14 mouse cellular contexts compared by ENCODE assay signal in genomic region chr13:52339156-52339555, GRCm38 (mm10).
DNase-seq lines count a peak whose midpoint lies in the region; ATAC-seq and TF ChIP-seq lines count a peak whose summit lies in the region.
"Had no signal": no experiment of that assay in that cellular context is flagged by ENCODE, and none has a peak within 500 bp of the region (broad histone marks: within the 10 kb centered on the region; RNA-seq: fewer than 3 reads in every experiment).

No protein-coding gene starts in this region.

- H3K9ac ChIP-seq in liver, postnatal 0 days (replicated peaks): no peak overlapping the region
- H3K9ac ChIP-seq in liver, embryonic 12.5 days: no peak overlapping the region
- no peak overlapping the region for H3K9ac ChIP-seq in stomach, embryonic 16.5 days (ENCODE audit: low read length)
- H3K9ac ChIP-seq: neural tube, embryonic 15.5 days had no signal

- TF ChIP-seq CTCF in liver, postnatal 0 days (IDR thresholded peaks at IDR 0.05; ENCODE audit: low read depth): no peak

- WGBS in liver, postnatal 0 days (ENCODE audit: insufficient replicate concordance): 59% methylated on average over 10 of the region's 10 CpGs
- WGBS in liver, embryonic 12.5 days (ENCODE audit: insufficient replicate concordance): 65% methylated on average over 10 of the region's 10 CpGs
- WGBS in midbrain, embryonic 10.5 days: 62% methylated on average over 10 of the region's 10 CpGs
- WGBS in stomach, embryonic 16.5 days: 38% methylated on average over 10 of the region's 10 CpGs

- no peaks in the 10 kb centered on the region for H3K27me3 ChIP-seq in liver, postnatal 0 days (ENCODE audit: insufficient read depth, low read length)
- 0 out of 2 replicates have a peak, but pooled peaks cover 6% of the 10 kb centered on the region for H3K27me3 ChIP-seq in liver, embryonic 12.5 days (replicated peaks)
- H3K27me3 ChIP-seq in midbrain, embryonic 10.5 days (ENCODE audit: low read depth, poor library complexity, severe bottlenecking): no peaks in the 10 kb centered on the region
- no peaks in the 10 kb centered on the region for H3K27me3 ChIP-seq in stomach, embryonic 16.5 days (ENCODE audit: control insufficient read depth, insufficient read depth, low read length)
- H3K27me3 ChIP-seq: neural tube, embryonic 15.5 days had no signal

- H3K4me1 ChIP-seq in liver, postnatal 0 days (ENCODE audit: insufficient read depth): no peaks in the 10 kb centered on the region
- no peaks in the 10 kb centered on the region for H3K4me1 ChIP-seq in liver, embryonic 12.5 days
- peaks cover 9% of the 10 kb centered on the region for H3K4me1 ChIP-seq in midbrain, embryonic 10.5 days
- H3K4me1 ChIP-seq in stomach, embryonic 16.5 days (ENCODE audit: control insufficient read depth, insufficient read depth, low read length): no peaks in the 10 kb centered on the region

- DNase-seq in liver, postnatal 0 days: no peak
- peak; percentile 57 to 70 for DNase-seq in adrenal gland, postnatal 36 days
- DNase-seq in midbrain, embryonic 10.5 days (ENCODE audit: low spot score): peak; percentile 24
- no peak for DNase-seq in urinary bladder, adult 2 months (ENCODE audit: low spot score)
- no peak for DNase-seq in right cerebral cortex, postnatal 36 days (ENCODE audit: low spot score in 2 of 2)
- no peak for DNase-seq in cerebellum, adult 9-10 months
- DNase-seq: cerebellum, adult 11-12 months; right cerebral cortex, postnatal 25 days had no signal

- no peak overlapping the region for H3K4me2 ChIP-seq in liver, postnatal 0 days (ENCODE audit: low read depth, low read length)
- H3K4me2 ChIP-seq in liver, embryonic 12.5 days: no peak overlapping the region
- H3K4me2 ChIP-seq in stomach, embryonic 16.5 days (ENCODE audit: low read depth, low read length): no peak overlapping the region
- H3K4me2 ChIP-seq: neural tube, embryonic 15.5 days had no signal

- H3K36me3 ChIP-seq in liver, postnatal 0 days (replicated peaks; ENCODE audit: insufficient read depth, low read length): no peaks in the 10 kb centered on the region
- H3K36me3 ChIP-seq in liver, embryonic 12.5 days: no peaks in the 10 kb centered on the region
- no peaks in the 10 kb centered on the region for H3K36me3 ChIP-seq in midbrain, embryonic 10.5 days
- H3K36me3 ChIP-seq in stomach, embryonic 16.5 days (ENCODE audit: control insufficient read depth, insufficient read depth, low read length): no peaks in the 10 kb centered on the region
- H3K36me3 ChIP-seq: forebrain, embryonic 10.5 days; heart, embryonic 10.5 days; neural tube, embryonic 15.5 days had no signal

- no peak overlapping the region for H3K27ac ChIP-seq in liver, postnatal 0 days (ENCODE audit: low read depth)
- H3K27ac ChIP-seq in liver, embryonic 12.5 days: no peak overlapping the region
- H3K27ac ChIP-seq in midbrain, embryonic 10.5 days (replicated peaks): no peak overlapping the region
- no peak overlapping the region for H3K27ac ChIP-seq in stomach, embryonic 16.5 days (ENCODE audit: low read length)
- H3K27ac ChIP-seq: forebrain, embryonic 10.5 days; heart, embryonic 10.5 days; kidney, postnatal 0 days; neural tube, embryonic 15.5 days had no signal

- no peak overlapping the region for H3K4me3 ChIP-seq in liver, postnatal 0 days (ENCODE audit: low read depth, low read length)
- no peak overlapping the region for H3K4me3 ChIP-seq in liver, embryonic 12.5 days
- H3K4me3 ChIP-seq in midbrain, embryonic 10.5 days: no peak overlapping the region
- no peak overlapping the region for H3K4me3 ChIP-seq in stomach, embryonic 16.5 days (replicated peaks; ENCODE audit: low read length)
- H3K4me3 ChIP-seq: forebrain, embryonic 10.5 days; heart, embryonic 10.5 days; neural tube, embryonic 15.5 days had no signal

- H3K9me3 ChIP-seq in liver, postnatal 0 days (ENCODE audit: low read length): no peaks in the 10 kb centered on the region
- H3K9me3 ChIP-seq in liver, embryonic 12.5 days (replicated peaks): no peaks in the 10 kb centered on the region
- H3K9me3 ChIP-seq in midbrain, embryonic 10.5 days (replicated peaks): no peaks in the 10 kb centered on the region
- no peaks in the 10 kb centered on the region for H3K9me3 ChIP-seq in stomach, embryonic 16.5 days (replicated peaks; ENCODE audit: control insufficient read depth, low read length)
- H3K9me3 ChIP-seq: forebrain, embryonic 10.5 days; heart, embryonic 10.5 days; neural tube, embryonic 15.5 days had no signal

- no peak for TF ChIP-seq EP300 in liver, postnatal 0 days (IDR thresholded peaks at IDR 0.05; ENCODE audit: low read depth)

- ATAC-seq in liver, postnatal 0 days: peak; percentile 83
- ATAC-seq in liver, embryonic 12.5 days: no peak
- ATAC-seq in stomach, embryonic 16.5 days (ENCODE audit: insufficient read depth, low FRiP score): peak; percentile 53

Comparison
In these comparisons a context has a peak if more than half of its experiments do, and no peak if none do; other contexts are left out.
1. DNase-seq: peak in adrenal gland, postnatal 36 days (2 of 2) and midbrain, embryonic 10.5 days (single experiment); none in liver, postnatal 0 days (single experiment), urinary bladder, adult 2 months (single experiment), right cerebral cortex, postnatal 36 days (0 of 2) and cerebellum, adult 9-10 months (single experiment).